Mouse (Mus musculus) CH12.LX (cell line): ENCODE results near the gene Gm44790. TPM values are rescaled to one million over a fixed set of nuclear protein-coding genes. Genes with fewer than 3 reads are reported as not detected.

Experiments used
- DNase-seq: peaks from one replicate; pipeline ENCODE4 v3.0.0-alpha.2; 2013; ENCODE audit errors: extremely low read depth
- H3K27ac ChIP-seq: 2 replicates; pipeline ENCODE4 v1.5.1; 2012; ENCODE audit warnings: low read depth, mild to moderate bottlenecking, control low read depth, moderate library complexity; ENCODE audit not compliant: insufficient read depth
- H3K27me3 ChIP-seq: replicated peaks from 2 replicates; pipeline ENCODE3; 2012; ENCODE audit warnings: inconsistent platforms
- H3K36me3 ChIP-seq, 2 experiments: replicated peaks in 1 of 2; 2 replicates each; pipeline versions ENCODE3 to v1.6.1; 2012; ENCODE audit warnings: inconsistent platforms in 1 of 2, low read length in 1 of 2, mild to moderate bottlenecking in 1 of 2, mixed read lengths in 1 of 2, moderate library complexity in 1 of 2; ENCODE audit not compliant: control insufficient read depth in 1 of 2, insufficient read depth in 1 of 2
- H3K4me1 ChIP-seq, 2 experiments: 2 replicates each; pipeline ENCODE4 v1.6.1; 2012; ENCODE audit warnings: inconsistent platforms in 1 of 2, moderate library complexity in 1 of 2; ENCODE audit not compliant: insufficient read depth in 2 of 2, control insufficient read depth in 1 of 2
- H3K4me2 ChIP-seq: 2 replicates; pipeline ENCODE4 v1.6.1; 2012; ENCODE audit warnings: low read depth, mild to moderate bottlenecking, control low read depth; ENCODE audit not compliant: poor library complexity, insufficient read depth, severe bottlenecking
- H3K4me3 ChIP-seq, 3 experiments: fragments of 150-350 bp in 1 of 3; sonication (generic) in 1 of 3; replicated peaks in 1 of 3; 2 replicates each; pipeline versions ENCODE3 to v1.5.1; 2011 to 2012; ENCODE audit warnings: low read depth in 2 of 3, low read length in 2 of 3, mild to moderate bottlenecking in 2 of 3, moderate library complexity in 2 of 3, control low read depth in 1 of 3, improper control_type of control experiment in 1 of 3, inconsistent platforms in 1 of 3, mixed read lengths in 1 of 3; ENCODE audit not compliant: poor library complexity in 1 of 3
- H3K79me2 ChIP-seq: replicated peaks from 2 replicates; pipeline ENCODE4 v1.6.1; 2012; ENCODE audit warnings: mild to moderate bottlenecking, moderate library complexity; ENCODE audit not compliant: control insufficient read depth, poor library complexity, insufficient read depth, severe bottlenecking; ENCODE audit errors: extremely low read depth
- H3K9ac ChIP-seq: 2 replicates; pipeline ENCODE4 v1.6.1; 2012; ENCODE audit warnings: low read depth, mild to moderate bottlenecking, control low read depth, moderate library complexity; ENCODE audit not compliant: insufficient read depth
- H3K9me3 ChIP-seq: replicated peaks from 2 replicates; pipeline ENCODE3; 2012; ENCODE audit warnings: low read length, inconsistent platforms, mixed read lengths
- CHD1 ChIP-seq: IDR thresholded peaks from 2 replicates; pipeline ENCODE4 v1.6.1; 2012; ENCODE audit warnings: low read depth, low read length, improper control_type of control experiment, inconsistent platforms
- CTCF ChIP-seq, 2 experiments: IDR thresholded peaks in 1 of 2; conservative IDR thresholded peaks in 1 of 2; 2 replicates each; pipeline ENCODE4 v1.5.1; 2011 to 2012; ENCODE audit warnings: low read depth in 2 of 2, low read length in 2 of 2, improper control_type of control experiment in 1 of 2, inconsistent platforms in 1 of 2, mild to moderate bottlenecking in 1 of 2, moderate library complexity in 1 of 2
- ELF1 ChIP-seq: IDR thresholded peaks from 2 replicates; pipeline ENCODE4 v1.6.1; 2014; ENCODE audit warnings: low read depth, mild to moderate bottlenecking, inconsistent platforms, low read length, improper control_type of control experiment
- ETS1 ChIP-seq: conservative IDR thresholded peaks from 2 replicates; pipeline ENCODE4 v1.6.1; 2012; ENCODE audit warnings: low read depth, mild to moderate bottlenecking, inconsistent platforms, low read length, improper control_type of control experiment, moderate library complexity
- GABPA ChIP-seq: IDR thresholded peaks from 2 replicates; pipeline ENCODE4 v1.6.1; 2012; ENCODE audit warnings: low read depth, low read length, improper control_type of control experiment, inconsistent platforms; ENCODE audit not compliant: insufficient replicate concordance
- HCFC1 ChIP-seq: IDR thresholded peaks from 2 replicates; pipeline ENCODE4 v1.6.1; 2012; ENCODE audit warnings: low read depth, mild to moderate bottlenecking, inconsistent platforms, low read length, improper control_type of control experiment
- IRF4 ChIP-seq: IDR thresholded peaks from 2 replicates; pipeline ENCODE4 v1.6.1; 2014; ENCODE audit warnings: low read depth, mild to moderate bottlenecking, inconsistent platforms, low read length, improper control_type of control experiment
- JUND ChIP-seq: conservative IDR thresholded peaks from 2 replicates; pipeline ENCODE4 v1.6.1; 2011; ENCODE audit warnings: low read depth, low read length, improper control_type of control experiment
- KAT2A ChIP-seq: IDR thresholded peaks from 2 replicates; pipeline ENCODE4 v1.6.1; 2012; ENCODE audit warnings: low read length, improper control_type of control experiment, inconsistent platforms; ENCODE audit not compliant: insufficient replicate concordance
- MAX ChIP-seq: IDR thresholded peaks from 2 replicates; pipeline ENCODE4 v1.6.1; 2011; ENCODE audit warnings: low read length, improper control_type of control experiment
- MEF2A ChIP-seq: IDR thresholded peaks from 2 replicates; pipeline ENCODE4 v1.6.1; 2014; ENCODE audit warnings: low read depth, mild to moderate bottlenecking, inconsistent platforms, low read length, improper control_type of control experiment, borderline replicate concordance
- MXI1 ChIP-seq: IDR thresholded peaks from 2 replicates; pipeline ENCODE4 v1.6.1; 2011; ENCODE audit warnings: mild to moderate bottlenecking, low read depth, low read length, improper control_type of control experiment
- NELFE ChIP-seq: IDR thresholded peaks from 2 replicates; pipeline ENCODE4 v1.6.1; 2011; ENCODE audit warnings: low read depth, low read length, improper control_type of control experiment
- PAX5 ChIP-seq: IDR thresholded peaks from 2 replicates; pipeline ENCODE4 v1.6.1; 2012; ENCODE audit warnings: low read length, inconsistent platforms, mixed read lengths
- POLR2A ChIP-seq: IDR thresholded peaks from 2 replicates; pipeline ENCODE4 v1.6.1; 2011; ENCODE audit warnings: low read depth, mild to moderate bottlenecking, improper control_type of control experiment, low read length
- RAD21 ChIP-seq: IDR thresholded peaks from 2 replicates; pipeline ENCODE4 v1.6.1; 2011; ENCODE audit warnings: low read depth, mild to moderate bottlenecking, low read length, improper control_type of control experiment, moderate library complexity
- RCOR1 ChIP-seq: conservative IDR thresholded peaks from 2 replicates; pipeline ENCODE4 v1.6.1; 2012; ENCODE audit warnings: low read depth, mild to moderate bottlenecking, inconsistent platforms, low read length, improper control_type of control experiment
- TBP ChIP-seq: conservative IDR thresholded peaks from 2 replicates; pipeline ENCODE4 v1.6.1; 2011; ENCODE audit warnings: low read depth, low read length, improper control_type of control experiment
- TCF12 ChIP-seq: IDR thresholded peaks from 2 replicates; pipeline ENCODE4 v1.6.1; 2014; ENCODE audit warnings: low read depth, mild to moderate bottlenecking, inconsistent platforms, low read length, improper control_type of control experiment
- ZC3H11A ChIP-seq: IDR thresholded peaks from 2 replicates; pipeline ENCODE4 v1.6.1; 2012; ENCODE audit warnings: low read depth, mild to moderate bottlenecking, inconsistent platforms, low read length, improper control_type of control experiment
- ZKSCAN1 ChIP-seq: IDR thresholded peaks from 2 replicates; pipeline ENCODE4 v1.6.1; 2012; ENCODE audit warnings: low read depth, inconsistent platforms, low read length, improper control_type of control experiment, borderline replicate concordance
- dilution Hi-C: fragments of 300-500 bp; cut with MboI; formaldehyde crosslinking; loops from 2 replicates; pipeline ENCODE4 v1.14.3; 2020; ENCODE audit warnings: low sequenced_read_pairs; ENCODE audit not compliant: extremely low pct_unique_long_range_greater_than_20kb, extremely low pct_ligation_motif_present
- in situ Hi-C: fragments of 300-500 bp; cut with MboI; formaldehyde crosslinking; loops from 3 replicates; pipeline ENCODE4 v1.14.3; 2019; ENCODE audit warnings: low sequenced_read_pairs, low pct_ligation_motif_present, low pct_unique_long_range_greater_than_20kb, mixed read lengths
- polyA plus RNA-seq: library from polyadenylated mRNA; unstranded; fragments of >175 nt; gene quantifications from 2 replicates; pipeline ENCODE4 v1.2.1, GENCODE M21; 2012; ENCODE audit warnings: low read depth; ENCODE audit not compliant: insufficient read length
- total RNA-seq, 2 experiments: library from RNA; depleted of rRNA; stranded (reverse); fragments of 300-350 nt in 1 of 2; fragments of >200 nt in 1 of 2; gene quantifications; 2 replicates each; pipeline ENCODE4 v1.2.3; 2012 to 2014

The Gm44790 gene
- total and polyA plus RNA-seq, 3 experiments = not detected

DNA sequence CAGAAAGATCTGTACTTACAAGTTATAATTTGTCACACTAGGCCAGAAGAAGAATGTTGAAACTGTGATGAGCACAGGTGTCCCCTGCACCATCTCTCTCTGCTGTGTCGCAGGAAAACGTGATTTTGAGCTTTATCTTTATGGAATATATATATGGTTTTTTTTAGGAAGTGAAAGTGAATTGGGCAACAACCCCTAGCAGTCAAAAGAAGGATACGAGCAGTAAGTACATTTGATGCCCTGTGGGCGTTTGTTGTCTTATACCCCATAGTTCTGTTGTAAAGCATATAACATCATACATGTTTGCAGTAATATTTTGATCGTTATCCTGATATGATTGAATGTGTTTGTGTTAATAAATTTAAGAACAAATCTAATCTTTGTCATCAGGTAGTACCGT lies 7.7 kb upstream of the Gm44790 start:
- no peak for DNase-seq
- H3K9ac ChIP-seq = no peak overlapping the region
- in situ Hi-C loops (no loop called here), dilution Hi-C loops (no loop called here)
- H3K4me3 ChIP-seq = no peak overlapping the region
- no peaks in the 10 kb centered on the region; the same call in 1 of the 2 replicates for H3K79me2 ChIP-seq
- H3K36me3 ChIP-seq = peaks cover 42 to 79% of the 10 kb centered on the region in 2 experiments
- TF ChIP-seq POLR2A (no peak), PAX5 (no peak), GABPA (no peak), ZKSCAN1 (no peak), CTCF (conservative IDR thresholded peaks at IDR 0.05 in 1 of 2, IDR thresholded peaks at IDR 0.05 in 1 of 2; ENCODE audit: low read depth in 2 of 2, low read length in 2 of 2) (no peak), TBP (no peak), TCF12 (no peak), IRF4 (no peak)
- no peak overlapping the region for H3K4me2 ChIP-seq
- no peaks in the 10 kb centered on the region for H3K4me1 ChIP-seq
- no peaks in the 10 kb centered on the region for H3K27me3 ChIP-seq
- H3K9me3 ChIP-seq = no peaks in the 10 kb centered on the region
- no peak overlapping the region for H3K27ac ChIP-seq

DNA sequence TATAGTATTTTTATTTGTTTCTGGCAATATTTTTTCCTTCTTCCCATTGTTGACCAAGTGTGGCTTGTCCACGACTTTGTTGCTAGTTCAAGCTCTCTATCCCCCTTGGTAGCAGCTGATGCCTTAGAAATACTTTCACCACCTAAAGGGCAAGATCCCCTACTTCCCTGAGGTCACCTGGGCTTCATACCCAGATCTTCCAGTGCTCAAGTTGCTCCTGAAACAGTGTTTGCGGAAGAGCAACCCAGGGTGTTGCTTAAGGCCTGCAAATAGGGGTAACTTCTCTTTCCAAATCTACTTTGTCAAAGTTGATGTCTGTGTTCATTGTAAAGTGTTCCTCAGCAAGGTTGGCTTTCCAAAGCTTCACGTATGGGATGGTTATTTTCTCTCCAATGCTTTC lies 7.2 kb upstream of the Gm44790 start:
- Histone ChIP-seq H3K27ac (no peak overlapping the region), H3K4me3 (no peak overlapping the region), H3K9me3 (no peaks in the 10 kb centered on the region), H3K27me3 (no peaks in the 10 kb centered on the region), H3K79me2 (no peaks in the 10 kb centered on the region; the same call in 1 of the 2 replicates), H3K4me2 (no peak overlapping the region), H3K9ac (no peak overlapping the region), H3K36me3 (peaks cover 43 to 77% of the 10 kb centered on the region in 2 experiments), H3K4me1 (no peaks in the 10 kb centered on the region)
- in situ Hi-C loops (no loop called here), dilution Hi-C loops (no loop called here)
- no peak for DNase-seq
- no peak for TF ChIP-seq RCOR1
- TF ChIP-seq MAX = no peak
- no peak for TF ChIP-seq POLR2A
- TF ChIP-seq ELF1 = no peak
- TF ChIP-seq KAT2A = no peak
- no peak for TF ChIP-seq NELFE
- TF ChIP-seq ZC3H11A = no peak
- TF ChIP-seq RAD21 = no peak
- TF ChIP-seq MXI1 = no peak
- no peak for TF ChIP-seq CHD1
- no peak for TF ChIP-seq JUND
- no peak for TF ChIP-seq HCFC1
- no peak for TF ChIP-seq ETS1
- TF ChIP-seq MEF2A = no peak
